Mouse (Mus musculus): ENCODE measurements around the gene Cntln.

GRCm38 (mm10) chr4:84836979-84837378 is 47.1 kb upstream of the Cntln start:
- TF ChIP-seq CTCF (conservative IDR thresholded peaks at IDR 0.05; ENCODE audit: insufficient read depth, insufficient read length, low read depth, low read length), result peak; percentile 55
- no peak for TF ChIP-seq POLR2A (IDR thresholded peaks at IDR 0.05; ENCODE audit: low read depth, low read length)
